Mouse (Mus musculus): ENCODE measurements around the gene Fam84b.

Fam84b gene

DNA sequence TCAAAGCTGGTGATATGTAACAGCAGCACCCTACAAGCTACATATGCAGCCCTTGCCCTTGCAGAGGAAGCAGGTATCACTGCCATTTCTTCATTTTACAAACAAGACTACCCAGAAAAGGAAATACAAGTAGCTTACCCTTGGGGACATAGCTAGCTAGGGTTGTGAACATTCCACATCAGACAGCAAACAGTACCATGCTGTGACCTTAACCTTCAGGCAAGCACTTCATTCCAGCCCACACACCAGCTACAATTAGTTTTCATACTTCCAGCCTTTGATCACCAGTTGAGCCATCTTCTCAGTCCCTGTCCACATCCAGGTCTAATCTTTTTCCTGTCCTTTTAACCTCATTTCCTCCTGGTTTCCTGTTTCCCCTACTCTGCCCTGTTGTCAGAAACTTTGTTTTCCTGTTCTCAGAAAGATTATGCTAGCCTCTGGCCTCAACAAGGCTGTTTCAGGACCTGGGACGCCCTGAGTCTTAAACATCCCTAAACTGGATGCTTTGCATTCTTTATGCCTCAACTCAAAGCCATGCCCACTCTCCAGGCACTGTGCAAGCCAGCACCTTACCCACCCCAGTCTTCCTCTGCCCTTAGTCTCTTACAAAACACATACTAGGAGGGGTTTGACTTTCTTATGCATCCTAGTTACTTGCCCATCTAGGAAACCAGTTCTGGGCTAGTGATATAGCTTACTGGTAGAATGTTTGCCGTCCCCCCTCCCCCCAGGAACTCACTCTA is 19.9 kb downstream of the Fam84b start:
- DNase-seq (ENCODE audit: low read depth): no peak

DNA sequence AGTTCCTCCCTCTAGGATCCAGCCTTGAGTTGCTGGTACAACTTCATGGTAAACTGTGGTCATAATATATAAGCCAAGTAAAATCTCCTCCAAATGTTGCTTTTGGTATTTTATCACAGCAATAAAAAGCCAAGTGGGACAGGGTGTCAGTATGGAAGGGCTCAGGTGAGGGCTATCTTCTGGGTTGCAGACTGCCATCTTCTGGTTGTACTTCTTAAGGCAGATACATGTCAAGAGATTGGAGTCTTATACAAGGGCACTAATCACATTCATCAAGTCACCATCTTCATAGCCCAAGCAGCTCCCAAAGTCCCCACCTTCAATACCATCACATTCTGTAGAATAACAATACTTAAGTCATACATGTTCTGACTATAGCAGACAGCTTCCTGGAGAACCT is 21.0 kb downstream of the Fam84b start:
- DNase-seq (ENCODE audit: low read depth): no peak

GRCm38 (mm10) chr15:60826226-60826625 is 27.4 kb downstream of the Fam84b start:
- DNase-seq (ENCODE audit: low read depth): no peak

DNA sequence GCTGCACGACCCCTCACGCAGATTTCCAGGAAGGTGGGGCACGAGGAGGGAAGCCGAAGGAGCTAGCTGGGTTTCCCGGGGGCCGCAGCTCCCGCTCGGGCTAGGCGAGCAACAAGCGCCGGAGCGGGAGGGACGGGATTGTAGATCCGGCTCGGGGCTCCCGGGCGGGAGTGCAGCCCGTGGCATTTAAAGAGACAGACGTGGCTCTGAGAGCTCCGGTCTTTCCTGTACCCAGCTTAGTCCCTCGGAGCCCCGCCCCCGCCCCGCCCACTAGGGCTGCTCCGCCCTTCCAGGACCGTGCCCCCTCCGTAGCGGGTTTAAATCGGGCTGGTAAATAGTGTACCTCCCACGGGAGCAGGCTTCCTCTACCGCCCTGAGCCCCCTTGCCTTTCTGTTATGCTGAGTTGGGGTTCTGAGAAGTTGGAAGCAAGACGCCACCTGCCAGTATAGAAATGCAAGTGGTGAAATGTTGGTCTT is 28.8 kb downstream of the Fam84b start:
- peak; percentile 83 for DNase-seq (ENCODE audit: low read depth)

DNA sequence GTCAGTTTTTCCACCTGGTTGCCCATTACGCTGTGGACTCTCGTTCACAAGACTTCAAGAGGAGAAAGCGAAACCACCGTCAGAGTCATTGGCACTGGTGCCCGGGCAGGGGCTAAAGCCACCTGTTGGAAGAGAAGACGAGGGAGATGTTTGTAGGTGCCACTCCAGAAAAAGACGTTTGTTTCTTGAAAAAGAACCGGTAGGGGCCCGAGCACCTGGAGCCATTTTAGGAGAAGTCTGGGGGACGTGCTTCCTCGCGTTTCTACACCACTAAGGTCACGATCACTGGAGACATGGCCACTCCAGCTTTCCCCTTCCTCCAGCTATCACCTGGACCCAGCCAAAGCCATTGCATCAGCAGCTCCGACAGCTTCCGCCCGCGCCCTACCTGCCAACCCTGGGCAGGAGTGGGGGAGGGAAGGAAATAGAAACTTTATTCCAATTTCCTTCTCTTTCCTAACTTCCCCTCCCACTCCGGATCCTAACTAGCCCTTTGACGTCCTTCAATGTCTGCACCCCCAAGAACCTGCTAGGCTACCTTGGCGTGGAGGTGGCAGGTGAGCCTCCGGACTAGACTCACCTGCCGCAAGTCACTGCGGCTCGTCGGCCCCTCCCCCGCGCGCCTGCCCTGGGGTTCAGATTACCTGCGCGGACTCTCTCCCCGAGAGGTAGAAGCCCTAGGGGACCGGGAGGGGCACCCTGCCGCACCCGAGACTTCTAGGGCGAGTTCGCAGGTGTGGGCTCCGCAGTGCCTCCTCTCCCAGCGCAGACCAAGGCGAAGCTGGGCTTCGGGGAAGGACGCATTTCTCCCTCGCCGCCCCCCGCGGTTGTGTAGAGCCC is 29.5 kb downstream of the Fam84b start:
- no peak for DNase-seq (ENCODE audit: low read depth)

GRCm38 (mm10) chr15:60823620-60823869 is 30.0 kb downstream of the Fam84b start:
- DNase-seq (ENCODE audit: low read depth): no peak

DNA sequence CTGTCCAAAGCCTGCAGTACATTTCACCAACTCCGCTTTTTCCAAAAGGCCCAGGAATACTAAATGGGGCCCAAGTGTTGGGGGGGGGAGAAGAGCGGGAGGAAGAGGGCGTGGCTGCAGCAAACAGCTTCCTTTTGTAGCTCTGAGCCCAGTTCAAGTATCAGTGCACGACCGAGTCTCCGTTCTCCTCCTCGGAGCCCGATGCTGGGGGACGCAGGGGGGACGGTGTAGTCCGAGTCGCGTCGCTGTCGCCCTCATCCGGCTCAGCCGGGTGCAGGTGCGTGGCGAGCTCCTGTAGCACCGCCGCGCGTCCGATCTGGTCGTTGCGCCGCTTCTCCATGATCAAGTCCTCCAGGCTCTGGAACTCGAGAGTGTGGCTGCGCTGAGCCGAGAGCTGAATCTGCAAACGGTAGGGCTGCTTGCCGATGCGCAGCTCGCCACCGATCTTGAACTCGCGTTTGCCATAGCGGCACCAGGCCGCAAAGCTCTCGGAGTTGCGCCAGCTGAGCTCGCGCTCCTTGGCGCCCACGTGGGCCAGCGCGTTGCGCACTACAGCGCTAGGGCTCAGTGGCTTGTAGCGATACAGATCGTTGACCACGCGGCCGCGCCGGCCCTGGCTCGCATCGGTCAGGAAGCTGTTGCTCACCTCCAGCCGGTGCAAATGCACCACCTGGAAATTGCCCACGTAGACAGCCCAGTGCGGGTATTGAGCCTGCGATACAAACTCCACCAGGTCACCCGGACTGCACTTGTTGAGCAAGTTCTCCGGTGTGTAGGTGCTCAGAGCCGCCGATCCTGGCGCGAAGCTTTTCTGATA is 30.6 kb downstream of the Fam84b start:
- peak; percentile 30 for DNase-seq (ENCODE audit: low read depth)

- DNase-seq (ENCODE audit: low read depth): no peak
Observed at GRCm38 (mm10) chr15:60822101-60822802, 31.3 kb downstream of the Fam84b start.

- no peak for DNase-seq (ENCODE audit: low read depth)
Observed at GRCm38 (mm10) chr15:60818500-60818899, 35.1 kb downstream of the Fam84b start.

DNA sequence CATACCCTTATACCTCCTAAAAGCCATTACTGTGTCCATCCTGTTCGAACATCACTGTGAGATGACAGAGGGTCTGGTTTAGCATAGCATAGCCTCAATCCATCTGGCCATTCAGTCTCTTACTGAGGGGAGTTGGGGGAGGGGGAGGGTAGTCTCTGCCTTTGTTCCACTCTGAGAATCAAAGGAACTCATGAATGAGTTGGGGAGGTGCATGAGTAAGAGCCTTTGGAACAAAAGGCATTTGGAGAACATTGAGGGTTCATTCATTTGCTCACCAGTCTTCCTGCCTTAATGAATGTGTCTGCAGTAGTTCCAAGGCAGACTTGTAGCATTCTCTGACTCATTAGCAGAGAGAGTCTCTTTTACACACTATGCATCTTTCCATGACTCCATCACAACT is 37.1 kb downstream of the Fam84b start:
- no peak for DNase-seq (ENCODE audit: low read depth)

DNA sequence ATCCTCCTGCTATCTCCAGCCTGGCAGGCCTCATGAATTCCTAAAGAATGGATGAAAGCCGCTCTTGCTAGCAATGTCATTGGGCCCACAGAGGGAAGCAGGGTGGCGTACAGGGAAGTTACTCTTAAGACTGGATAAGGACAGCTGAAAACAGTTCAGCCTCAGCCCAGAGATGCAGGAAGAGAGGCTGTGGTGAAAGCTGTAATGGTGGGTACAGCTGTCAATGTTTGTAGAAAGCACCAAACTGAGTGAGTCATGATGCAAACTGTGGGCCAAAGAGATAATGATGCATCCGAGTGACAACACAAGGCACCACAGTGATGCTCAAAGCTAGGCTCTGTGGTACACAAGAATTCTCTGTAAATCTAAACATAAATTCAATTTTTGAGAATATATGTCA is 39.0 kb downstream of the Fam84b start:
- no peak for DNase-seq (ENCODE audit: low read depth)

GRCm38 (mm10) chr15:60793041-60793673 is 60.4 kb downstream of the Fam84b start:
- DNase-seq (ENCODE audit: low read depth): no peak

- DNase-seq (ENCODE audit: low read depth): no peak
Observed at GRCm38 (mm10) chr15:60789084-60789483, 64.5 kb downstream of the Fam84b start.

- no peak for DNase-seq (ENCODE audit: low read depth)
Observed at GRCm38 (mm10) chr15:60783761-60784160, 69.8 kb downstream of the Fam84b start.

GRCm38 (mm10) chr15:60779531-60779973 is 74.0 kb downstream of the Fam84b start:
- DNase-seq (ENCODE audit: low read depth): peak; percentile 7

DNA sequence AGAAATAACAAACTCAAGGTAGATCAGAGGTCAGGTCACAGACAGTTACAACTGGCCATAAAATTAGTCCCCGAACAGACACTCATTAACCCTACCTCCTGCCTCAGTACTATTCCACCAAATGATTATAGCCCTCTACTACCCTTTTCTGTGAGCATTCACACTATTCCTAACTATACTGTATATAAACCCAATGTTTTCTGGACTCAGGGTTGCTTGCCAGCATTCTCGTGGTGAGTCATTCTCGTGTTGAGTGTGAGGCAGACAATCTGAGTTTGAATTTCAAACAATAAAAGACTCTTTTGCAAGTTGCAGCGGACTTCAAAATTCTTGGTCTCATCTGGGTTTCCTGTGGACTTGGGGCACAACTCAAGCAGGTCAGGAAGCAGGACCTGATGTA is 74.5 kb downstream of the Fam84b start:
- DNase-seq (ENCODE audit: low read depth): no peak

All from c-Kit-positive CD71-negative TER-119-negative erythroid progenitor cells, embryonic 14.5 days (primary cell).